Mouse (Mus musculus): Measurements from ENCODE around the gene Tsga10ip. TPM values are rescaled to one million over a fixed set of nuclear protein-coding genes. Genes with fewer than 3 reads are reported as not detected.

The Tsga10ip gene
- total RNA-seq (2023) = not detected in 4 replicates

DNA sequence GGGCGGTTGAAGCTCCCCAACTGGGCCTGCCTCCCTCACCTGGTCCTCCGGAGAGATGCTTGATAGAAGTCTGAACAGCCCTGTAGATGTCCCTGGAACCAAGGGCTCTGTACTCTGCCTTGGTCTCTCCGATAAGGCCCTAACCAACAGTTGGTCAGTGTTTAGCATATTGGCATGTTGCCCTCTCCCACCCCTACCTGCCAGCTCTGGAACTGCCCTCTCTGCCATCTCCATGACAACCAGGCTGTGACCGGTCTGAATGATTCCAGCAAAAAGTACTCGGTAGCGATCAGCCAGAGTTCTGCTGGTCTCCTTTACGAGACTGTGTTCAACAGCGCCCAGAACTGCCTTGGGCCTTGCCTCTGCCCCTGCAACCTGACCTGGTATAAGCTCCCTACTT, at the start of gene Tsga10ip:
TSS of gene Tsga10ip (minus strand) at position 234 of the 400 bp plus-strand sequence.

DNA sequence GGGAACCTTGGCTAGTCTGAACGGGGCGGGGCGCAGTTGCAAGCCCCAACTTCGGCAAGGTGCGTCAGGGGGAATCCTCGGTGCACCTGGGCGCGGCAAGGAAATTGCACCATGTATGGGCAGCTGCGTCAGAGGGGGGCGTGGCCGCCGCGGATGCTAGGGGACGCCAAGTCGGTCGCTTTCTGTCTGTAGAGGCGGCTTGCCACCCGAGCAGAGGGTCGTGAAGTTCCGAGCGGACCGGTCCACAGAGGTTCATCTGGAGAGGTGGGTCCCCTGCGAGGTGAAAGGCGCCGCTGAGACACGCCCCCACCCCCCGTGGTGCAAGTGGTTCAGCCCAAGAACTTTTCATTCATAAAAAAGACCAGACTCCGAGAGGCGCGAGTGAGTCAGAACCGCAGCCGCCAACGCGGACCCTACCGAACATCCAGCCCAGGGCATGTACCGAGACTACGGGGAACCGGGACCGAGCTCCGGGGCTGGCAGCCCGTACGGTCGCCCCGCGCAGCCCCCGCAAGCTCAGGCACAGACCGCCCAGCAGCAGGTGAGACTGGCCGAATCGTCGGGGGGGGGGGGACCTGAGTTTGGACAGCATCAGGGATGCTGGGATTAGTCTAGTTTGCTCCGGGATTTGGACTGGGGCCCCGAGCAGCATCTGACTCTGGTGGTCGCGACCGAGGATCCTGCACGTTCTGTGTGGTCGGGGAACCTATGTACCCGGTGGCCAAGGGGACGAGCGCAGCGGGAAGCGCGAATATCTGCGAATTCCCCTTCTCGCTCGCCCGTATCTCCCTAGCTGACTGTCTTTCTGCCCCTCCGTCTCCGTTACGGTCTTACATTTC, 45.4 kb upstream of the Tsga10ip start, which contains the start of gene Fosl1:
TSS of gene Fosl1 (plus strand) at position 33 of the 839 bp plus-strand sequence.

DNA sequence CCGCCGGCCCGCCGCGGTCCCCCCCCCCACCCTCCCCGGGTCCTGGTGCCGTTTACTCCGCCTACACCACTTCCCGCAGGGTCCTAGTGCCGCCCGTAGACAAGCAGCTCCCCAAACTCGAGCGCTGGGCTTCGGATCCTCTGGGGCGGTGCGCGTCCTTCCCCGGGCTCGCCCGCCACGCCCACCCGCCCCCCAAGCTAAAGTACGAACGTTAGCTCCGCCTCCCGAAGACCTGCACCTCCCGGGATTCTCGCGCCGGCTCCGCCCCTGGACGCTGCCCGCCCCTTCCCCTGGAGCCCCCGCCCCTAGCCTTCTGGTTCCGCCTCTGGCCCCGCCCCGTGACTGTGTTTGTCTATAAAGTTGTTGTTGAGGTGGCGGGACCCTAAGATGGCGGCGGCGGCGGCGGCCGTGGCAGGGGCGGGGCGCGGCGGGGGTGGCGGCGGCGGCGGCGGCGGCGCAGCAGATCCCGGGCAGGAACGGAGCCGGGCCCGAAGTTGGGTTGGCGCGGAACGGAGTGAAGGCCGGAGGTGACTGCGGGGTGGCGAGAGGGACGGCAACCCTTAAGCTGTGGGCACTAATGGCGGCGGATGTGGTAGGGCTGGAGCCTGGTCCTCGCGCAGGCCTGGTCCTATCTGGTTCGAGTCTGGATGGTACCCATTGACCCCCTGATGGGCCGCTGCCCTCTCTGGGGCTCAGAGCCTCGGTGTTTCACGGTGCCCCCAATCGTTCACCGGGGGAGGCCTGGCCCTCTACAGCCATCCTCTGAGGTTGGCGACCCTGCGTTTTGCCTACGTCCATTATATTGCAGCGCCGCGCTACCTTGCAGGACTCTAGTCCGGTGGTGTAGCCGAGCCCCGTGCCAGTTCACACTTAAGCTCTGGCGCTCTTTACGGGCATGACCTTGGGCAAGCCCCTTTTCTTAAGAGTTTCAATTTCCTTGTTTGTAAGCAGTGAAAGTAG, 22.7 kb upstream of the Tsga10ip start, which contains the start of the genes Drap1 and AI837181:
TSS of gene Drap1 (minus strand) at position 198 of the 960 bp plus-strand sequence.
TSS of gene AI837181 (plus strand) at position 363 of the 960 bp plus-strand sequence.

DNA sequence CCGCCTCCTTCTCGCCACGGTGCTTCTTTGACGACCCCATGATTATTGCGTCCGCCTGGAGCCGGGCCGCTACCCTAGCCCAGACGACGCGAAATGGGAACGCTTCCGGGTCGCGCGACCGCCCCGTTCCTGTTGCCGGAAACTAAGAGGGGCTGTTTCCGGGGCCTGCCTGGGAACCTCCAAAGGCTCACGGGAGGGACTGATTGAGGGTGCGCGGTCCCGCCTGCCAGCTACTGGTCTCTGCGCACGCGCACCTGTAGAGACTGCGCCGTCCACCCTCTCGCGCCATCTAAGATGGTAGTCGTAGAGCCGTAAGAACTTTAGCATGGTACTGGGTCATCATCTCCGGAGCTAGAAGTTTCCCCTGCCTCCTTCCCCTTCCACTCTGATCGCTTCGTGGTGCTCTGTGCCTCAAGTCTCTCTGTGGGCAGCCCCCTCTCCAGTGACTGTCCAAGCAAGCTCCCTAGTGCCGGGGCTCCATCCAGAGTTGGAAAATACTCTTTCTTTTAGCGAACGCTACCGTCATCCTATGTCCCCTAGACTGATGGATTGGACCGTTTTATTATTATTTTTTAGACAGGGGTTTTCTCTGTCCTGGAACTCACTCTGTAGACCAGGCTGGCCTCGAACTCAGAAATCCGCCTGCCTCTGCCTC, 13.6 kb downstream of the Tsga10ip start, which contains the start of gene Sart1:
TSS of gene Sart1 (minus strand) at position 116 of the 655 bp plus-strand sequence.

DNA sequence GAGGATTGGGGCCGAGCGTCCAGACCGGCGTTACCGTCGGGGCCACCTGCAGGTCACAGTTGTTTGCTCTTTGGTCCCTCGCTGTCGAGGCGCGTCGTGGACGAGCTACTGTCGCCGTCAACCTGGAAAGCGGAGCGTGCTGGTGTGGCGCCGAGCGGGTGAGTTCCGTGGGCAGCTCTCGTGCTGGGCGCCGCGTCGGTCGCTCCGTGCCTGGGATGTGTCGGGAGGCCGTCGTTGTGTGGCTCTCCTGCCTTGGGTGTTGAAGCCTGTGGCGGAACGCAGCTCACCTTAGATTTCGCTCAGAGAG, 35.3 kb downstream of the Tsga10ip start, which contains the start of gene Banf1:
TSS of gene Banf1 (minus strand) at position 116 of the 307 bp plus-strand sequence.

DNA sequence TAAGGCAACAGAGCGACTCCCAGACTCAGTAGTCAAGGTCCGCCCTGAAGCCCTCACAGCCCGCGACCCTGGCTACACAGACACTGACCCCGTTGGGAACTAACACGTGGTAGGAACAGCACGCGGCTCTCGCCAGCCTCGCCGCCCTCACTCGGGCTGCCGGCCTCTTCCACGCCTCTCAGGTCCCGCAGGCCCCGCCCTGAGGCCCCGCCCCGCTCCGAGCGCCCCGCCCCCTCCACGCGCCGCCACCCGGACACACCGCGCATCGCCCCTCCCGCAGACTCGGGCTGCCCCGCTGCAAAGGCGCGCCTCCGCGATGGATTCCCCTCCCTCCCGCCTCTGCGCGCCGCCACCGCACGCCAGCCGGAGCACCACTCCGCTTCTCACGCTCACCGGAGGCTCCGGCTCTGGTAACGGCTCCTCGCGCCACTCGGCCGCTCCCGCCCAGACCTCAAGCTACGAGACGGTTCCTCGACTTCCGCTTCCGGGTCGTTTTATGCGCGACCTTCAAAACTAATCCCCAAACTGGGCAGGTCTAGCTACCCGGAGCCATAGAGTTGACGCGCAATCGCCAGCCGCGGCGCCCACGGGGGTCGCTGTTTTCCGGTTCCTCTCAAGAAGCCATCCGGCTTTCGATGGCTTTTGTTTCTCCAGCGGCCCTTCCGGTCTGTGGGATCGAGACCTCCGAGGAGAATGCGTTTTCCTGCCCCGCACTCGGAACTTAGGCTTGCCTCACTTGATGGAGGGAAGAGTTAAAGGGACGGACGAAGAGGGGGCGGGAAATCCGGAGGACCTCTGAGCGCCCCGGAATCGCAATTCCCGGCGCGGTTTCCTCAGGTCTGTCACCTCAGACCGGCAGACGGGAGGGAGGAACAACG, 35.9 kb downstream of the Tsga10ip start, which contains the start of gene Eif1ad:
TSS of gene Eif1ad (plus strand) at position 567 of the 878 bp plus-strand sequence.

DNA sequence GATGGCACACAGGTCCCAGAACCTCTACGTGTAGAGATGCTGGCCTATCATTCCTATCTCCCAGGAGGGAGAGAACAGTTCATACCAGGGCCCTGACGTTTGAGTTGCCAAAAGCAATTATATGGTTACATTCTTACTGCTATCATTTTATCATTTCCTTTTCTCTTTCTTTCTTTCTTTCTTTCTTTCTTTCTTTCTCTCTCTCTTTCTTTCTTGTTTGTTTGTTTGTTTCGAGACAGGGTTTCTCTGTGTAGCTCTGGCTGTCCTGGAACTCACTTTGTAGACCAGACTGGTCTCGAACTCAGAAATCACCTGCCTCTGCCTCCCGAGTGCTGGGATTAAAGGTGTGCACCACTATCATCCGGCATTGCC, 52.8 kb downstream of the Tsga10ip start, which contains the start of gene Cst6:
TSS of gene Cst6 (minus strand) at position 73 of the 372 bp plus-strand sequence.

Other genes with a start within 250 kb of the Tsga10ip start
- gene Pacs1, start 129.4 kb downstream of the Tsga10ip start, total RNA-seq (2023) = 72.0 to 82.2 TPM (median 75.3 TPM) in 4 replicates
- 307 to 329 TPM (median 311 TPM) in 4 replicates for gene Sf3b2, start 107.1 kb downstream of the Tsga10ip start, total RNA-seq (2023)
- gene Gal3st3, start 104.2 kb downstream of the Tsga10ip start, total RNA-seq (2023) = not detected in 4 replicates
- gene Catsper1, start 66.8 kb downstream of the Tsga10ip start, total RNA-seq (2023) = not detected in 4 replicates
- gene Cst6, start 53.0 kb downstream of the Tsga10ip start, total RNA-seq (2023) = 1.1 TPM in 1 of 4 replicates, not detected in the others
- gene Eif1ad, start 35.8 kb downstream of the Tsga10ip start, total RNA-seq (2023) = 34.9 to 38.5 TPM (median 36.1 TPM) in 4 replicates
- 88.3 to 99.9 TPM (median 93.3 TPM) in 4 replicates for gene Banf1, start 35.4 kb downstream of the Tsga10ip start, total RNA-seq (2023)
- gene Sart1, start 13.8 kb downstream of the Tsga10ip start, total RNA-seq (2023) = 164 to 192 TPM (median 190 TPM) in 4 replicates
- gene Drap1, start 22.5 kb upstream of the Tsga10ip start, total RNA-seq (2023) = 152 to 183 TPM (median 166 TPM) in 4 replicates
- 48.5 to 56.8 TPM (median 51.1 TPM) in 4 replicates for gene AI837181, start 22.6 kb upstream of the Tsga10ip start, total RNA-seq (2023)
- gene Fosl1, start 45.0 kb upstream of the Tsga10ip start, total RNA-seq (2023) = 0.41 to 2.4 TPM (median 1.2 TPM) in 4 replicates
- gene Ccdc85b, start 55.4 kb upstream of the Tsga10ip start, total RNA-seq (2023) = 2.5 to 3.4 TPM (median 2.8 TPM) in 4 replicates
- gene Fibp, start 58.1 kb upstream of the Tsga10ip start, total RNA-seq (2023) = 71.4 to 110 TPM (median 105 TPM) in 4 replicates
- 0.92 to 2.5 TPM (median 1.4 TPM) in 4 replicates for gene Ctsw, start 66.0 kb upstream of the Tsga10ip start, total RNA-seq (2023)
- gene Efemp2, start 71.4 kb upstream of the Tsga10ip start, total RNA-seq (2023) = not detected in 4 replicates
- gene Mus81, start 85.9 kb upstream of the Tsga10ip start, total RNA-seq (2023) = 29.5 to 38.4 TPM (median 36.3 TPM) in 4 replicates
- gene Cfl1, start 87.9 kb upstream of the Tsga10ip start, total RNA-seq (2023) = 1,244 to 1,311 TPM (median 1,302 TPM) in 4 replicates
- gene 1700020D05Rik, start 101.3 kb upstream of the Tsga10ip start, total RNA-seq (2023) = 1.6 to 3.8 TPM (median 2.1 TPM) in 4 replicates
- gene Snx32, start 108.0 kb upstream of the Tsga10ip start, total RNA-seq (2023) = 9.1 to 11.3 TPM (median 9.6 TPM) in 4 replicates
- not detected in 4 replicates for gene Ovol1, start 158.1 kb upstream of the Tsga10ip start, total RNA-seq (2023)
- 15.4 to 17.9 TPM (median 15.7 TPM) in 4 replicates for gene Ap5b1, start 165.5 kb upstream of the Tsga10ip start, total RNA-seq (2023)
- 75.8 to 104 TPM (median 94.4 TPM) in 4 replicates for gene Rnaseh2c, start 199.3 kb upstream of the Tsga10ip start, total RNA-seq (2023)
- 102 to 119 TPM (median 114 TPM) in 4 replicates for gene Kat5, start 207.7 kb upstream of the Tsga10ip start, total RNA-seq (2023)
- gene Rela, start 235.0 kb upstream of the Tsga10ip start, total RNA-seq (2023) = 140 to 161 TPM (median 148 TPM) in 4 replicates